Mouse (Mus musculus) thymus, adult 2 months (tissue): Measurements from ENCODE around the gene Notch3. TPM values are rescaled to one million over a fixed set of nuclear protein-coding genes. Genes with fewer than 3 reads are reported as not detected.
"Not testable (repeated sequence)": the region's sequence is repeated elsewhere in the genome, so short reads cannot be mapped to it uniquely, and the experiment has no call there.

Experiments used
- DNase-seq: peaks from one replicate; pipeline ENCODE4 v3.0.0; 2021
- H3K27ac ChIP-seq: fragments of 200-500 bp; 2 replicates; pipeline ENCODE4 v1.5.1; 2012; ENCODE audit warnings: low read length, control low read depth; ENCODE audit not compliant: control insufficient read depth, insufficient read depth
- H3K27me3 ChIP-seq: fragments of 200-500 bp; 2 replicates; pipeline ENCODE4 v1.6.1; 2012; ENCODE audit warnings: mild to moderate bottlenecking, low read length, moderate library complexity, mixed read lengths; ENCODE audit not compliant: control insufficient read depth, insufficient read depth
- H3K36me3 ChIP-seq: fragments of 200-500 bp; 2 replicates; pipeline ENCODE4 v1.6.1; 2012; ENCODE audit warnings: mild to moderate bottlenecking, low read length, moderate library complexity; ENCODE audit not compliant: control insufficient read depth, insufficient read depth
- H3K4me1 ChIP-seq: fragments of 200-500 bp; replicated peaks from 2 replicates; pipeline ENCODE4 v1.6.1; 2012; ENCODE audit warnings: low read length; ENCODE audit not compliant: control insufficient read depth, insufficient read depth
- H3K4me3 ChIP-seq: fragments of 200-500 bp; 2 replicates; pipeline ENCODE4 v1.5.1; 2012; ENCODE audit warnings: mild to moderate bottlenecking, low read length, control low read depth, moderate library complexity; ENCODE audit not compliant: control insufficient read depth, insufficient read depth
- CTCF ChIP-seq: fragments of 200-500 bp; IDR thresholded peaks from 2 replicates; pipeline ENCODE4 v1.5.1; 2012; ENCODE audit warnings: mild to moderate bottlenecking, control low read depth, low read length, moderate library complexity, borderline replicate concordance; ENCODE audit not compliant: control insufficient read depth, poor library complexity, insufficient read depth; ENCODE audit errors: extremely low read depth
- POLR2A ChIP-seq: fragments of 200-500 bp; IDR thresholded peaks from 2 replicates; pipeline ENCODE4 v1.6.1; 2012; ENCODE audit warnings: mild to moderate bottlenecking, low read length, control low read depth, moderate library complexity; ENCODE audit not compliant: control insufficient read depth, poor library complexity, insufficient read depth; ENCODE audit errors: extremely low read depth
- WGBS: fragments of 180-500 bp; shearing (Covaris S2); methylation state at CpG from one replicate; pipeline ENCODE4 v1.1.7; 2018; 5-methylcytosine and 5-hydroxymethylcytosine counted together
- polyA plus RNA-seq: library from polyadenylated mRNA; depleted of rRNA; stranded (reverse); fragments of >200 nt; gene quantifications from 2 replicates; pipeline ENCODE4 v1.2.3, GENCODE M21; 2012

The Notch3 gene
- polyA plus RNA-seq, 1 experiment = 63.0 TPM

GRCm38 (mm10) chr17:32107877-32108276, 58.8 kb downstream of the Notch3 start:
- no peak for DNase-seq
- 65% methylated on average over 5 of the region's 5 CpGs for WGBS
- Histone ChIP-seq H3K4me1 (peaks cover 13% of the 10 kb centered on the region; the same call in 1 of the 2 replicates), H3K4me3 (no peak overlapping the region), H3K27me3 (no peaks in the 10 kb centered on the region), H3K27ac (no peak overlapping the region), H3K36me3 (no peaks in the 10 kb centered on the region)
- no peak for TF ChIP-seq POLR2A
- no peak for TF ChIP-seq CTCF

- H3K36me3 ChIP-seq = no peaks in the 10 kb centered on the region
- H3K27ac ChIP-seq = no peak overlapping the region
- H3K4me1 ChIP-seq = peaks cover 13% of the 10 kb centered on the region; the same call in 1 of the 2 replicates
- DNase-seq = no peak
- WGBS = 95% methylated on average over 2 of the region's 2 CpGs
- no peak for TF ChIP-seq CTCF
- no peak for TF ChIP-seq POLR2A
- no peaks in the 10 kb centered on the region for H3K27me3 ChIP-seq
- no peak overlapping the region for H3K4me3 ChIP-seq
These were observed 60.3 kb downstream of the Notch3 start for GRCm38 (mm10) chr17:32106358-32106757.

- Histone ChIP-seq H3K27me3 (no peaks in the 10 kb centered on the region), H3K36me3 (no peaks in the 10 kb centered on the region), H3K4me1 (peaks cover 12% of the 10 kb centered on the region), H3K4me3 (no peak overlapping the region), H3K27ac (no peak overlapping the region)
- 49% methylated on average over 4 of the region's 4 CpGs for WGBS
- no peak for DNase-seq
- TF ChIP-seq POLR2A (no peak), CTCF (no peak)
These were observed 63.6 kb downstream of the Notch3 start for GRCm38 (mm10) chr17:32103054-32103453.

GRCm38 (mm10) chr17:32099943-32100586, 66.6 kb downstream of the Notch3 start:
- H3K4me1 ChIP-seq = peaks cover 12% of the 10 kb centered on the region
- 8% methylated on average over 44 of the region's 44 CpGs for WGBS
- H3K27ac ChIP-seq = no peak overlapping the region
- TF ChIP-seq CTCF (no peak), POLR2A (no peak)
- peak; percentile 71 for DNase-seq
- H3K4me3 ChIP-seq = peak overlapping the region; percentile 47
- H3K36me3 ChIP-seq = no peaks in the 10 kb centered on the region
- no peaks in the 10 kb centered on the region for H3K27me3 ChIP-seq

- peaks cover 12% of the 10 kb centered on the region for H3K4me1 ChIP-seq
- DNase-seq = no peak
- 68% methylated on average over 8 of the region's 8 CpGs for WGBS
- no peak overlapping the region for H3K27ac ChIP-seq
- no peaks in the 10 kb centered on the region for H3K27me3 ChIP-seq
- H3K4me3 ChIP-seq = no peak overlapping the region
- H3K36me3 ChIP-seq = no peaks in the 10 kb centered on the region
- TF ChIP-seq POLR2A (no peak), CTCF (no peak)
These were observed 67.1 kb downstream of the Notch3 start for GRCm38 (mm10) chr17:32099574-32099942.

- not testable (repeated sequence) for H3K27ac ChIP-seq, H3K4me3 ChIP-seq, H3K27me3 ChIP-seq, H3K36me3 ChIP-seq, DNase-seq
- peaks cover 12% of the 10 kb centered on the region for H3K4me1 ChIP-seq
- 96% methylated on average over 6 of the region's 6 CpGs for WGBS
These were observed 67.7 kb downstream of the Notch3 start for GRCm38 (mm10) chr17:32098905-32099304.

GRCm38 (mm10) chr17:32097676-32098075, 69.0 kb downstream of the Notch3 start:
- Histone ChIP-seq H3K4me3 (no peak overlapping the region), H3K36me3 (no peaks in the 10 kb centered on the region), H3K4me1 (peaks cover 12% of the 10 kb centered on the region), H3K27ac (no peak overlapping the region), H3K27me3 (no peaks in the 10 kb centered on the region)
- TF ChIP-seq POLR2A (no peak), CTCF (no peak)
- no peak for DNase-seq
- WGBS = 95% methylated on average over 1 of the region's 1 CpGs
